14 mouse cellular contexts compared by ENCODE assay signal in genomic region chr15:86925081-86925749, GRCm38 (mm10).
DNase-seq lines count a peak whose midpoint lies in the region; ATAC-seq and TF ChIP-seq lines count a peak whose summit lies in the region.
"Had no signal": no experiment of that assay in that cellular context is flagged by ENCODE, and none has a peak within 500 bp of the region (broad histone marks: within the 10 kb centered on the region; RNA-seq: fewer than 3 reads in every experiment).

No protein-coding gene starts in this region.

- H3K27me3 ChIP-seq in embryonic facial prominence, embryonic 11.5 days (ENCODE audit: control insufficient read depth, insufficient read depth, low read length): no peaks in the 10 kb centered on the region
- peaks cover 15% of the 10 kb centered on the region; the same call in 1 of the 2 replicates for H3K27me3 ChIP-seq in forebrain, embryonic 12.5 days
- no peaks in the 10 kb centered on the region for H3K27me3 ChIP-seq in hindbrain, embryonic 15.5 days
- H3K27me3 ChIP-seq in midbrain, postnatal 0 days (ENCODE audit: insufficient read depth, low read length): no peaks in the 10 kb centered on the region
- H3K27me3 ChIP-seq: liver, embryonic 15.5 days had no signal

- no peaks in the 10 kb centered on the region for H3K4me1 ChIP-seq in embryonic facial prominence, embryonic 11.5 days (ENCODE audit: control insufficient read depth, insufficient read depth, low read length)
- peaks cover 28% of the 10 kb centered on the region for H3K4me1 ChIP-seq in forebrain, embryonic 12.5 days
- H3K4me1 ChIP-seq in hindbrain, embryonic 15.5 days (replicated peaks): peaks cover 30% of the 10 kb centered on the region
- H3K4me1 ChIP-seq in midbrain, postnatal 0 days (ENCODE audit: insufficient read depth, low read length): peaks cover 15% of the 10 kb centered on the region
- H3K4me1 ChIP-seq: liver, embryonic 15.5 days had no signal

- no peak overlapping the region for H3K4me3 ChIP-seq in embryonic facial prominence, embryonic 11.5 days (ENCODE audit: low read depth, low read length)
- no peak overlapping the region for H3K4me3 ChIP-seq in forebrain, embryonic 12.5 days (replicated peaks)
- H3K4me3 ChIP-seq in hindbrain, embryonic 15.5 days: no peak overlapping the region
- no peak overlapping the region for H3K4me3 ChIP-seq in midbrain, postnatal 0 days (ENCODE audit: low read depth, low read length)
- H3K4me3 ChIP-seq: liver, embryonic 15.5 days had no signal

- no peak overlapping the region for H3K27ac ChIP-seq in embryonic facial prominence, embryonic 11.5 days (replicated peaks; ENCODE audit: low read depth, low read length)
- H3K27ac ChIP-seq in forebrain, embryonic 12.5 days: 0 out of 2 replicates have a peak overlapping the region, but pooled peaks have one; percentile 8
- no peak overlapping the region for H3K27ac ChIP-seq in hindbrain, embryonic 15.5 days (replicated peaks)
- H3K27ac ChIP-seq in midbrain, postnatal 0 days (ENCODE audit: low read depth, low read length): no peak overlapping the region
- H3K27ac ChIP-seq: liver, embryonic 15.5 days had no signal

- H3K9ac ChIP-seq in embryonic facial prominence, embryonic 11.5 days (replicated peaks; ENCODE audit: low read length): no peak overlapping the region
- H3K9ac ChIP-seq in forebrain, embryonic 12.5 days: no peak overlapping the region
- H3K9ac ChIP-seq in hindbrain, embryonic 15.5 days: no peak overlapping the region
- no peak overlapping the region for H3K9ac ChIP-seq in midbrain, postnatal 0 days (replicated peaks; ENCODE audit: low read length, poor library complexity, severe bottlenecking)
- H3K9ac ChIP-seq: liver, embryonic 15.5 days had no signal

- H3K4me2 ChIP-seq in embryonic facial prominence, embryonic 11.5 days (ENCODE audit: low read depth, low read length): no peak overlapping the region
- peak overlapping the region; percentile 31 for H3K4me2 ChIP-seq in forebrain, embryonic 12.5 days
- peak overlapping the region; percentile 37 for H3K4me2 ChIP-seq in hindbrain, embryonic 15.5 days
- peak overlapping the region; percentile 35 for H3K4me2 ChIP-seq in midbrain, postnatal 0 days (ENCODE audit: low read depth, low read length, poor library complexity, severe bottlenecking)
- H3K4me2 ChIP-seq: liver, embryonic 15.5 days had no signal

- TF ChIP-seq CTCF in midbrain, postnatal 0 days (IDR thresholded peaks at IDR 0.05): no peak

- no peaks in the 10 kb centered on the region for H3K36me3 ChIP-seq in embryonic facial prominence, embryonic 11.5 days (replicated peaks; ENCODE audit: control insufficient read depth, insufficient read depth, low read depth, low read length)
- no peaks in the 10 kb centered on the region for H3K36me3 ChIP-seq in forebrain, embryonic 12.5 days (replicated peaks)
- H3K36me3 ChIP-seq in hindbrain, embryonic 15.5 days: no peaks in the 10 kb centered on the region
- H3K36me3 ChIP-seq in midbrain, postnatal 0 days (ENCODE audit: insufficient read depth, low read length): no peaks in the 10 kb centered on the region
- H3K36me3 ChIP-seq: liver, embryonic 15.5 days had no signal

- H3K9me3 ChIP-seq in embryonic facial prominence, embryonic 11.5 days (replicated peaks; ENCODE audit: control insufficient read depth, low read length): no peaks in the 10 kb centered on the region
- no peaks in the 10 kb centered on the region for H3K9me3 ChIP-seq in forebrain, embryonic 12.5 days
- H3K9me3 ChIP-seq in hindbrain, embryonic 15.5 days: no peaks in the 10 kb centered on the region
- no peaks in the 10 kb centered on the region for H3K9me3 ChIP-seq in midbrain, postnatal 0 days (ENCODE audit: low read length)
- H3K9me3 ChIP-seq: liver, embryonic 15.5 days had no signal

- WGBS in embryonic facial prominence, embryonic 11.5 days: 7% methylated on average over 17 of the region's 17 CpGs
- 13% methylated on average over 17 of the region's 17 CpGs for WGBS in forebrain, embryonic 12.5 days
- WGBS in hindbrain, embryonic 15.5 days: 9% methylated on average over 17 of the region's 17 CpGs
- WGBS in midbrain, postnatal 0 days: 11% methylated on average over 17 of the region's 17 CpGs

- no peak for ATAC-seq in embryonic facial prominence, embryonic 11.5 days (replicated peaks; ENCODE audit: insufficient number of reproducible peaks, low FRiP score, low TSS enrichment, low read depth)
- no peak for ATAC-seq in forebrain, embryonic 12.5 days (ENCODE audit: low FRiP score)
- peak; percentile 23; the same call in 1 of the 2 replicates for ATAC-seq in hindbrain, embryonic 15.5 days (ENCODE audit: low FRiP score, low read depth)
- no peak for ATAC-seq in midbrain, postnatal 0 days (ENCODE audit: low FRiP score)
- no peak for ATAC-seq in erythroblast, adult 5-6 weeks (replicated peaks; ENCODE audit: low FRiP score, poor library complexity, severe bottlenecking)
- ATAC-seq: intestine, postnatal 0 days; Patski had no signal

- peak; percentile 24 for DNase-seq in embryonic facial prominence, embryonic 11.5 days (ENCODE audit: low spot score)
- DNase-seq in midbrain, postnatal 0 days (ENCODE audit: low spot score): peak; percentile 37
- no peak for DNase-seq in frontal cortex, postnatal 10 days (ENCODE audit: low spot score in 2 of 2)
- no peak for DNase-seq in spleen, postnatal 14 days (ENCODE audit: low spot score in 2 of 2)
- DNase-seq: adrenal gland, adult 2 months; cerebellum, postnatal 25 days; heart, postnatal 10 days; kidney, postnatal 4 days had no signal

Comparison
In these comparisons a context has a peak if more than half of its experiments do, and no peak if none do; other contexts are left out.
1. DNase-seq: peak in embryonic facial prominence, embryonic 11.5 days (single experiment) and midbrain, postnatal 0 days (single experiment); none in frontal cortex, postnatal 10 days (0 of 2) and spleen, postnatal 14 days (0 of 2).